Mouse (Mus musculus): ENCODE measurements around the gene Olfr1532-ps1. TPM values are rescaled to one million over a fixed set of nuclear protein-coding genes. Genes with fewer than 3 reads are reported as not detected.
"Not testable (repeated sequence)": the region's sequence is repeated elsewhere in the genome, so short reads cannot be mapped to it uniquely, and the experiment has no call there.

The Olfr1532-ps1 gene
- not detected in 2 replicates for total RNA-seq (2017)

DNA sequence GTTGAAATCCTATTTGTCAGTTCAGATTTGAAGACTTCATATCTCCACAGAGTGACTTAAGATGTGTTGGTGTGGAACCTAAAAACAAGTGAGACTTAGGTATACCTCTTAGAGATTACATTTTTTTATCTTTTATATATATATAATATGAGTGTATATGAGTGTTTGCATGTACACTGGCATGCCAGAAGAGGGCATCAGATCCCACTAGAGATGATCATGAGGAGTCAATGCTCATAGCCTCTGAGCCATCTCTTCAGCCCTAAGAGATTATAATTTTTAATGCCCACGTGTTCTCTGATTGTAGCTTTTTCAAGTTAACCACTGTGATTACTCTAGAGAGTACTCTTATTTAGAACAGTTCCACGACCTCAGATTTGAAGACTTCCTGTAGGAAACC, at the start of gene Olfr1532-ps1:
Olfr1532-ps1 (plus strand) TSS at position 326 of the 400 bp plus-strand sequence.
- ATAC-seq (replicated peaks in 1 of 2; ENCODE audit: insufficient read depth in 1 of 2, low FRiP score in 2 of 2, low TSS enrichment in 1 of 2, low read depth in 1 of 2, poor library complexity in 2 of 2, severe bottlenecking in 2 of 2), result no peak

GRCm38 (mm10) chr7:106862885-106863284, 44.9 kb upstream of the Olfr1532-ps1 start, which contains the start of gene Olfr704:
Gene Olfr704, plus strand, starts transcription at chr7:106863185.
- ATAC-seq (replicated peaks in 1 of 2; ENCODE audit: insufficient read depth in 1 of 2, low FRiP score in 2 of 2, low TSS enrichment in 1 of 2, low read depth in 1 of 2, poor library complexity in 2 of 2, severe bottlenecking in 2 of 2), result no peak

DNA sequence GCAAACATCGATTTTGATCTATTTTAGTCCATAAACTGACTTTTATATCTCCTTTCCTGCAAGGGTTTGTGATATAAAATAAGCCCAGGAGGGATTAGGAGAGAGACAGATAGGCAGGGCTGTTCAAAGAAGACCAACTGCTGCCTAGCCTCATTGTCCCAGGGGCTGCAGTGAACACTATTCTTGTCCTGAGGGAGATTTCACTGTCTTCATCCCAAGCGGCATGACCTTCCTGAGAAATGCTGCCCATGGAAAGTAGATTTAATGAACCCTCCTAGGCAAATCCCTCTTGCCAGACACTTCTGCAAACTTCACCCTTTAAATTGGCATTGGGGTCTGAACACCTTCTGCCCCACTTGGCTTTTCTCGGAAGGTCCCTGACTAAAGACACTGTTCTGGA, 31.0 kb upstream of the Olfr1532-ps1 start, which contains the start of gene Olfr705:
Olfr705 (minus strand) TSS at position 101 of the 400 bp plus-strand sequence.
- no peak for ATAC-seq (replicated peaks in 1 of 2; ENCODE audit: insufficient read depth in 1 of 2, low FRiP score in 2 of 2, low TSS enrichment in 1 of 2, low read depth in 1 of 2, poor library complexity in 2 of 2, severe bottlenecking in 2 of 2)

DNA sequence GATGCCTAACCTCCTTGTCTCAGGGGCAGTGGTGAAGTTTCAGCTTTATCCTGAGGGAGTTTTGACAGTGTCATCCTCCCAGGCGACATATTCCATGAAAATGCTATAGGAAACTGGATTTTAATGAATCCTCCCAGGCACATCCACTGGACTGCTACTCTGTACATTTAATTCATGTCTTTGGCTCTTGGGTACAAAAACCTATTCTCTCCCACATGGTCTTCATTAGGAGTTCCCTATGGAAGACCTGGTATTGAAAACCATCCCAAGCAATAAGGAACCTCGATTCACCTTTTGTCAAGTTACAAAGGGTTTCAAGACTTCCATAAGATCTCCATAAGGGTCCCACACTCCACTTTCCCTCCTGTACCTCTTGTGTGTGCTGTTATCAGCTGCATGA, 19.7 kb upstream of the Olfr1532-ps1 start, which contains the start of gene Olfr706:
Olfr706 (minus strand) TSS at position 101 of the 400 bp plus-strand sequence.
- ATAC-seq (replicated peaks in 1 of 2; ENCODE audit: insufficient read depth in 1 of 2, low FRiP score in 2 of 2, low TSS enrichment in 1 of 2, low read depth in 1 of 2, poor library complexity in 2 of 2, severe bottlenecking in 2 of 2), result no peak

DNA sequence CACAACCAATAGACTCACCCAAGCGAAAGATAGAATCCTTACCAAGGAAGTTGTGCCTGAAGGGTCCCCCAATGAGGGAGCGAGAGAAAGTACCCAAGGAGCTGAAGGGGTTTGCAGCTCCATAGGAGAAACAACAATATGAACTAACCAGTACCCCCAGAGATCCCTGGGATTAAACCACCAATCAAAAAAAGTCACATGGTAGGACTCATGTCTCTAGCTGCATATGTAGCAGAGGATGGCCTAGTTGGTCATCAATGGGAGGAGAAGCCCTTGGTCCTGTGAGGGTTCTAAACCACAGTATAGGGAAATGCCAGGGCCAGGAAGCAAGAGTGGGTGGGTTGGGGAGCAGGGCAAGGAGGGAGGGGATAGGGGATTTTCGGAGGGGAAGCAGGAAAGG, 6.7 kb upstream of the Olfr1532-ps1 start, which contains the start of gene Olfr707:
Olfr707 (minus strand) TSS at position 101 of the 400 bp plus-strand sequence.
- not testable (repeated sequence) for ATAC-seq (replicated peaks in 1 of 2; ENCODE audit: insufficient read depth in 1 of 2, low FRiP score in 2 of 2, low TSS enrichment in 1 of 2, low read depth in 1 of 2, poor library complexity in 2 of 2, severe bottlenecking in 2 of 2)

- ATAC-seq (replicated peaks in 1 of 2; ENCODE audit: insufficient read depth in 1 of 2, low FRiP score in 2 of 2, low TSS enrichment in 1 of 2, low read depth in 1 of 2, poor library complexity in 2 of 2, severe bottlenecking in 2 of 2), result not testable (repeated sequence)
Measured at GRCm38 (mm10) chr7:106920961-106921360, 13.2 kb downstream of the Olfr1532-ps1 start.

DNA sequence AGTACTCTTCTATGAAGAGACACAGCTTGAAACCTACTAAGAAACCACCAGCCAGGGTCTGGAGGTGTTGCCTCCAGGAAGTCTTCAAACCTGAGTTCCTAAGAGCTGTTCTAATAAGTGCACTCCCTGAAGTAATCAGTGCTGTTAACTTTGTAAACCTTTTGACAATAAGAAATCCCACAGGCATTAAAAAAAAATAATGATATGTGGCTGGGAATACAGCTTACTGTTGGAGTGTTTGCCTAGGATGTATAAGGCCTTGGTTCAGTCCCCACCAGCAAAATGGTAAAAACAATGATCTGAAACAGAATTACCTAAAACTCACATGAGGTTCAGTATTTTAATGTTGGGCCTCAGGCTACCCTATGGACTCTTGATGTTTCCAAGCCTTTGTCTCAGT, 24.3 kb downstream of the Olfr1532-ps1 start, which contains the start of gene Olfr709-ps1:
Olfr709-ps1 (minus strand) TSS at position 101 of the 400 bp plus-strand sequence.
- ATAC-seq (replicated peaks in 1 of 2; ENCODE audit: insufficient read depth in 1 of 2, low FRiP score in 2 of 2, low TSS enrichment in 1 of 2, low read depth in 1 of 2, poor library complexity in 2 of 2, severe bottlenecking in 2 of 2), result no peak

GRCm38 (mm10) chr7:106948212-106948611, 40.4 kb downstream of the Olfr1532-ps1 start, which contains the start of gene Olfr710:
Gene Olfr710, minus strand, starts transcription at chr7:106948312.
- ATAC-seq (replicated peaks in 1 of 2; ENCODE audit: insufficient read depth in 1 of 2, low FRiP score in 2 of 2, low TSS enrichment in 1 of 2, low read depth in 1 of 2, poor library complexity in 2 of 2, severe bottlenecking in 2 of 2), result no peak

- no peak for ATAC-seq (replicated peaks in 1 of 2; ENCODE audit: insufficient read depth in 1 of 2, low FRiP score in 2 of 2, low TSS enrichment in 1 of 2, low read depth in 1 of 2, poor library complexity in 2 of 2, severe bottlenecking in 2 of 2)
Measured at GRCm38 (mm10) chr7:106963837-106964236, 56.0 kb downstream of the Olfr1532-ps1 start, which contains the start of gene Olfr6. Gene Olfr6, minus strand, starts transcription at chr7:106963937.

Other genes with a start within 250 kb of the Olfr1532-ps1 start
- gene Olfr693, start 227.4 kb upstream of the Olfr1532-ps1 start, total RNA-seq (2017), result not detected in 2 replicates
- not detected in 2 replicates for gene Olfr694, start 216.2 kb upstream of the Olfr1532-ps1 start, total RNA-seq (2017)
- gene Olfr695, start 191.6 kb upstream of the Olfr1532-ps1 start, total RNA-seq (2017), result not detected in 2 replicates
- gene Olfr697, start 165.6 kb upstream of the Olfr1532-ps1 start, total RNA-seq (2017), result not detected in 2 replicates
- gene Olfr698, start 152.6 kb upstream of the Olfr1532-ps1 start, total RNA-seq (2017), result not detected in 2 replicates
- not detected in 2 replicates for gene Olfr699, start 114.8 kb upstream of the Olfr1532-ps1 start, total RNA-seq (2017)
- gene Olfr700, start 99.2 kb upstream of the Olfr1532-ps1 start, total RNA-seq (2017), result not detected in 2 replicates
- not detected in 2 replicates for gene Olfr701, start 93.9 kb upstream of the Olfr1532-ps1 start, total RNA-seq (2017)
- not detected in 2 replicates for gene Olfr702, start 74.1 kb upstream of the Olfr1532-ps1 start, total RNA-seq (2017)
- not detected in 2 replicates for gene Olfr703, start 64.6 kb upstream of the Olfr1532-ps1 start, total RNA-seq (2017)
- not detected in 2 replicates for gene Olfr704, start 44.8 kb upstream of the Olfr1532-ps1 start, total RNA-seq (2017)
- gene Olfr705, start 31.1 kb upstream of the Olfr1532-ps1 start, total RNA-seq (2017), result not detected in 2 replicates
- gene Olfr706, start 19.8 kb upstream of the Olfr1532-ps1 start, total RNA-seq (2017), result not detected in 2 replicates
- not detected in 2 replicates for gene Olfr707, start 6.8 kb upstream of the Olfr1532-ps1 start, total RNA-seq (2017)
- not detected in 2 replicates for gene Olfr709-ps1, start 24.2 kb downstream of the Olfr1532-ps1 start, total RNA-seq (2017)
- gene Olfr710, start 40.3 kb downstream of the Olfr1532-ps1 start, total RNA-seq (2017), result not detected in 2 replicates
- gene Olfr6, start 55.9 kb downstream of the Olfr1532-ps1 start, total RNA-seq (2017), result not detected in 2 replicates
- gene Olfr711, start 67.5 kb downstream of the Olfr1532-ps1 start, total RNA-seq (2017), result not detected in 2 replicates
- not detected in 2 replicates for gene Olfr2, start 98.1 kb downstream of the Olfr1532-ps1 start, total RNA-seq (2017)
- gene Olfr713, start 123.2 kb downstream of the Olfr1532-ps1 start, total RNA-seq (2017), result not detected in 2 replicates
- not detected in 2 replicates for gene Olfr714, start 163.0 kb downstream of the Olfr1532-ps1 start, total RNA-seq (2017)
- gene Olfr17, start 185.2 kb downstream of the Olfr1532-ps1 start, total RNA-seq (2017), result not detected in 2 replicates
- not detected in 2 replicates for gene Olfr715b, start 202.4 kb downstream of the Olfr1532-ps1 start, total RNA-seq (2017)
- not detected in 2 replicates for gene Olfr715, start 223.1 kb downstream of the Olfr1532-ps1 start, total RNA-seq (2017)
- gene Olfr716, start 230.3 kb downstream of the Olfr1532-ps1 start, total RNA-seq (2017), result not detected in 2 replicates

All from hematopoietic stem cell, adult 5-6 weeks (primary cell).